Mouse (Mus musculus) layer of hippocampus, adult 8-10 months (tissue): ENCODE measurements around the gene Aff1. TPM values are rescaled to one million over a fixed set of nuclear protein-coding genes. Genes with fewer than 3 reads are reported as not detected.

ENCODE experiments used
- DNase-seq, 2 experiments: peaks; one replicate each; pipeline ENCODE4 v3.0.0; 2022; ENCODE audit warnings: low spot score in 2 of 2
- total RNA-seq, 4 experiments: library from RNA; stranded (reverse); gene quantifications; 2 replicates each; pipeline ENCODE4 v1.2.4; 2022

Gene Aff1
- total RNA-seq, 4 experiments from 2014 or later: 19.5 to 24.0 (median 21.1) TPM

GRCm38 (mm10) chr5:103772252-103772651 lies 80.1 kb downstream of the Aff1 start:
- DNase-seq: no peak

GRCm38 (mm10) chr5:103773100-103773552 lies 81.0 kb downstream of the Aff1 start:
- no peak for DNase-seq

GRCm38 (mm10) chr5:103774703-103775333 lies 82.6 kb downstream of the Aff1 start:
- DNase-seq: no peak

- DNase-seq: no peak
Observed at GRCm38 (mm10) chr5:103775429-103775828, 83.3 kb downstream of the Aff1 start.

GRCm38 (mm10) chr5:103776842-103777241 lies 84.7 kb downstream of the Aff1 start:
- DNase-seq: no peak

GRCm38 (mm10) chr5:103777446-103777845 lies 85.3 kb downstream of the Aff1 start:
- no peak for DNase-seq

GRCm38 (mm10) chr5:103778314-103779117 lies 86.3 kb downstream of the Aff1 start:
- peak in 1 of 2 experiments; percentile 51 for DNase-seq

GRCm38 (mm10) chr5:103779836-103780235 lies 87.7 kb downstream of the Aff1 start:
- no peak for DNase-seq

- no peak for DNase-seq
Observed at GRCm38 (mm10) chr5:103780266-103780665, 88.1 kb downstream of the Aff1 start.

- DNase-seq: no peak
Observed at GRCm38 (mm10) chr5:103780836-103781235, 88.7 kb downstream of the Aff1 start.

- DNase-seq: no peak
Observed at GRCm38 (mm10) chr5:103783086-103783668, 91.0 kb downstream of the Aff1 start.

GRCm38 (mm10) chr5:103786096-103786495 lies 93.9 kb downstream of the Aff1 start:
- DNase-seq: no peak

- no peak for DNase-seq
Observed at GRCm38 (mm10) chr5:103788476-103788875, 96.3 kb downstream of the Aff1 start.

GRCm38 (mm10) chr5:103788976-103789375 lies 96.8 kb downstream of the Aff1 start:
- no peak for DNase-seq

GRCm38 (mm10) chr5:103789619-103790116 lies 97.5 kb downstream of the Aff1 start:
- peak; percentile 66 to 71 for DNase-seq

- DNase-seq: no peak
Observed at GRCm38 (mm10) chr5:103791741-103792140, 99.6 kb downstream of the Aff1 start.

GRCm38 (mm10) chr5:103795121-103795520 lies 102.9 kb downstream of the Aff1 start:
- no peak for DNase-seq

- DNase-seq: no peak
Observed at GRCm38 (mm10) chr5:103796035-103796434, 103.9 kb downstream of the Aff1 start.

- DNase-seq: peak; percentile 45 to 47
Observed at GRCm38 (mm10) chr5:103797774-103798173, 105.6 kb downstream of the Aff1 start.

- no peak for DNase-seq
Observed at GRCm38 (mm10) chr5:103799438-103799837, 107.3 kb downstream of the Aff1 start.

GRCm38 (mm10) chr5:103800009-103800408 lies 107.8 kb downstream of the Aff1 start:
- DNase-seq: no peak

GRCm38 (mm10) chr5:103803386-103803785 lies 111.2 kb downstream of the Aff1 start:
- DNase-seq: no peak
